Mouse (Mus musculus) limb, embryonic 12.5 days (tissue): ENCODE data around the gene Hnrnpm. TPM values are rescaled to one million over a fixed set of nuclear protein-coding genes. Genes with fewer than 3 reads are reported as not detected.
"Not testable (repeated sequence)": the region's sequence is repeated elsewhere in the genome, so short reads cannot be mapped to it uniquely, and the experiment has no call there.

Source experiments
- ATAC-seq: fragments of 200-750 bp; cut with Nextera tagmentation; 2 replicates; pipeline ENCODE4 v1.8.0; 2017; ENCODE audit warnings: low read depth, moderate TSS enrichment; ENCODE audit not compliant: insufficient number of reproducible peaks, insufficient read depth, low FRiP score, low TSS enrichment
- H3K27ac ChIP-seq: fragments of 300-500 bp; sonication (generic); 2 replicates; pipeline ENCODE4 v1.5.1; 2016; ENCODE audit warnings: mild to moderate bottlenecking, moderate library complexity
- H3K27me3 ChIP-seq: fragments of 300-500 bp; sonication (generic); 2 replicates; pipeline ENCODE4 v1.6.1; 2016; ENCODE audit warnings: mild to moderate bottlenecking, moderate library complexity
- H3K36me3 ChIP-seq: fragments of 300-500 bp; sonication (generic); 2 replicates; pipeline ENCODE4 v1.6.1; 2016; ENCODE audit warnings: mild to moderate bottlenecking, moderate library complexity
- H3K4me1 ChIP-seq: fragments of 300-500 bp; sonication (generic); replicated peaks from 2 replicates; pipeline ENCODE4 v1.6.1; 2016
- H3K4me2 ChIP-seq: fragments of 300-500 bp; sonication (generic); 2 replicates; pipeline ENCODE4 v1.6.1; 2016; ENCODE audit warnings: mild to moderate bottlenecking, moderate library complexity
- H3K4me3 ChIP-seq: fragments of 300-500 bp; sonication (generic); replicated peaks from 2 replicates; pipeline ENCODE4 v1.5.1; 2016; ENCODE audit warnings: mild to moderate bottlenecking
- H3K9ac ChIP-seq: fragments of 300-500 bp; sonication (generic); replicated peaks from 2 replicates; pipeline ENCODE4 v1.6.1; 2016; ENCODE audit warnings: mild to moderate bottlenecking, moderate library complexity
- H3K9me3 ChIP-seq: fragments of 300-500 bp; sonication (generic); 2 replicates; pipeline ENCODE4 v1.6.1; 2016; ENCODE audit warnings: mild to moderate bottlenecking, moderate library complexity
- WGBS: fragments of 180-500 bp; shearing (Covaris S2); methylation state at CpG from one replicate; pipeline ENCODE4 v1.1.7; 2016; 5-methylcytosine and 5-hydroxymethylcytosine counted together
- polyA plus RNA-seq: library from polyadenylated mRNA; unstranded; fragments of >200 nt; fragmentation: Nextera tagmentation; extraction: Ambion mirVana; gene quantifications from 2 replicates; pipeline ENCODE4 v1.2.1, GENCODE M21; 2016

The Hnrnpm gene
- polyA plus RNA-seq, 1 experiment from 2014 or later: 477 TPM

- no peak overlapping the region for H3K27ac ChIP-seq
- H3K27me3 ChIP-seq: no peaks in the 10 kb centered on the region
- H3K4me1 ChIP-seq: peaks cover 17% of the 10 kb centered on the region
- H3K9ac ChIP-seq: no peak overlapping the region; the same call in 1 of the 2 replicates
- WGBS: 84% methylated on average over 13 of the region's 13 CpGs
- H3K4me3 ChIP-seq: peak overlapping the region; percentile 53; the same call in 1 of the 2 replicates
- H3K4me2 ChIP-seq: peak overlapping the region; percentile 71
- ATAC-seq: no peak
- peaks cover 41% of the 10 kb centered on the region for H3K36me3 ChIP-seq
- H3K9me3 ChIP-seq: no peaks in the 10 kb centered on the region
Observed at GRCm38 (mm10) chr17:33630171-33630895, 56.3 kb downstream of the Hnrnpm start.

GRCm38 (mm10) chr17:33629487-33630125 lies 57.1 kb downstream of the Hnrnpm start:
- 0 out of 2 replicates have a peak, but pooled peaks have one; percentile 29 for ATAC-seq
- Histone ChIP-seq H3K27ac (peak overlapping the region; percentile 96), H3K4me1 (peaks cover 17% of the 10 kb centered on the region), H3K9me3 (no peaks in the 10 kb centered on the region), H3K9ac (peak overlapping the region; percentile 68), H3K36me3 (peaks cover 41% of the 10 kb centered on the region), H3K27me3 (no peaks in the 10 kb centered on the region), H3K4me2 (peak overlapping the region; percentile 71), H3K4me3 (peak overlapping the region; percentile 53)
- 71% methylated on average over 12 of the region's 12 CpGs for WGBS

- Histone ChIP-seq H3K27ac (peak within 1 kb of the TSS; percentile 96), H3K27me3 (no peaks in the 10 kb centered on the region), H3K9ac (peak within 1 kb of the TSS; percentile 68), H3K9me3 (no peaks in the 10 kb centered on the region), H3K4me3 (peak within 1 kb of the TSS; percentile 53), H3K4me2 (peak within 1 kb of the TSS; percentile 71), H3K36me3 (peaks cover 37% of the 10 kb centered on the region), H3K4me1 (peaks cover 17% of the 10 kb centered on the region)
- 4% methylated on average over 35 of the region's 35 CpGs for WGBS
- ATAC-seq: peak; percentile 93
Observed at GRCm38 (mm10) chr17:33628621-33629486, 57.8 kb downstream of the Hnrnpm start, which contains the start of gene Zfp414. Gene Zfp414 (plus strand): TSS chr17:33629090.

DNA sequence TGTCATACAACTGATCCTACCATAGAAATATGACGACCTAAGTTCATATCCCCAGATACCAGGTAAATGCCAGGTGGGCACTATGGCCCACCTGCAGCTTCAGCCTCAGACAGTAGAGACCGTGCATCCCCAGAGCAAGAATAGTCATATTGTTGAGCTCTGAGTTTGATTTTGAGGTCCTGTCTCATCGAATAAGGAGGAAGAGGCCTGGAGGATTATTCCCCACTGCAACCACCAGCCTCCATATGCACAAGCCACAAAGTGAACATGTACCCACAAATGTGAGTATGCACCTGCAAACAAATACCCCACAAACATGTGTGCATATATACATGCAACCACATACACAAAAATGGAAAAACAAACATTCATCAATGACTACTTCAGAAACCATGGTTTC lies 59.4 kb downstream of the Hnrnpm start:
- Histone ChIP-seq H3K4me3 (no peak overlapping the region), H3K27ac (no peak overlapping the region), H3K9me3 (no peaks in the 10 kb centered on the region), H3K4me2 (no peak overlapping the region), H3K36me3 (peaks cover 25% of the 10 kb centered on the region), H3K27me3 (no peaks in the 10 kb centered on the region), H3K9ac (no peak overlapping the region), H3K4me1 (peaks cover 17% of the 10 kb centered on the region)
- no peak for ATAC-seq
- 90% methylated on average over 3 of the region's 3 CpGs for WGBS

- not testable (repeated sequence) for H3K27ac ChIP-seq, H3K4me3 ChIP-seq, H3K9ac ChIP-seq, H3K4me1 ChIP-seq, H3K36me3 ChIP-seq, H3K9me3 ChIP-seq, H3K27me3 ChIP-seq, ATAC-seq, H3K4me2 ChIP-seq
- WGBS: 87% methylated on average over 5 of the region's 5 CpGs
Observed at GRCm38 (mm10) chr17:33613726-33614125, 72.9 kb downstream of the Hnrnpm start.

GRCm38 (mm10) chr17:33610548-33610947 lies 76.1 kb downstream of the Hnrnpm start:
- ATAC-seq: no peak
- no peak overlapping the region for H3K4me3 ChIP-seq
- no peak overlapping the region for H3K27ac ChIP-seq
- H3K4me2 ChIP-seq: no peak overlapping the region
- no peaks in the 10 kb centered on the region for H3K4me1 ChIP-seq
- H3K9me3 ChIP-seq: no peaks in the 10 kb centered on the region
- no peaks in the 10 kb centered on the region for H3K36me3 ChIP-seq
- no peak overlapping the region for H3K9ac ChIP-seq
- WGBS: 79% methylated on average over 7 of the region's 7 CpGs
- H3K27me3 ChIP-seq: no peaks in the 10 kb centered on the region

GRCm38 (mm10) chr17:33607273-33607672 lies 79.4 kb downstream of the Hnrnpm start:
- Histone ChIP-seq H3K9ac (no peak overlapping the region), H3K4me1 (no peaks in the 10 kb centered on the region), H3K27ac (no peak overlapping the region), H3K36me3 (no peaks in the 10 kb centered on the region), H3K9me3 (no peaks in the 10 kb centered on the region), H3K4me3 (no peak overlapping the region), H3K4me2 (no peak overlapping the region), H3K27me3 (no peaks in the 10 kb centered on the region)
- no peak for ATAC-seq
- WGBS: 79% methylated on average over 2 of the region's 2 CpGs

- Histone ChIP-seq H3K4me1 (no peaks in the 10 kb centered on the region), H3K27ac (no peak overlapping the region), H3K9me3 (peaks cover 10% of the 10 kb centered on the region), H3K4me2 (no peak overlapping the region), H3K27me3 (no peaks in the 10 kb centered on the region), H3K9ac (no peak overlapping the region), H3K4me3 (no peak overlapping the region), H3K36me3 (no peaks in the 10 kb centered on the region)
- 86% methylated on average over 12 of the region's 12 CpGs for WGBS
- no peak for ATAC-seq
Observed at GRCm38 (mm10) chr17:33601947-33602346, 84.7 kb downstream of the Hnrnpm start.

GRCm38 (mm10) chr17:33600831-33601230 lies 85.8 kb downstream of the Hnrnpm start:
- Histone ChIP-seq H3K9me3 (peaks cover 10% of the 10 kb centered on the region), H3K36me3 (no peaks in the 10 kb centered on the region), H3K4me1 (no peaks in the 10 kb centered on the region), H3K27ac (no peak overlapping the region), H3K27me3 (no peaks in the 10 kb centered on the region), H3K4me3 (no peak overlapping the region), H3K4me2 (no peak overlapping the region), H3K9ac (no peak overlapping the region)
- ATAC-seq: no peak
- WGBS: 80% methylated on average over 3 of the region's 3 CpGs

DNA sequence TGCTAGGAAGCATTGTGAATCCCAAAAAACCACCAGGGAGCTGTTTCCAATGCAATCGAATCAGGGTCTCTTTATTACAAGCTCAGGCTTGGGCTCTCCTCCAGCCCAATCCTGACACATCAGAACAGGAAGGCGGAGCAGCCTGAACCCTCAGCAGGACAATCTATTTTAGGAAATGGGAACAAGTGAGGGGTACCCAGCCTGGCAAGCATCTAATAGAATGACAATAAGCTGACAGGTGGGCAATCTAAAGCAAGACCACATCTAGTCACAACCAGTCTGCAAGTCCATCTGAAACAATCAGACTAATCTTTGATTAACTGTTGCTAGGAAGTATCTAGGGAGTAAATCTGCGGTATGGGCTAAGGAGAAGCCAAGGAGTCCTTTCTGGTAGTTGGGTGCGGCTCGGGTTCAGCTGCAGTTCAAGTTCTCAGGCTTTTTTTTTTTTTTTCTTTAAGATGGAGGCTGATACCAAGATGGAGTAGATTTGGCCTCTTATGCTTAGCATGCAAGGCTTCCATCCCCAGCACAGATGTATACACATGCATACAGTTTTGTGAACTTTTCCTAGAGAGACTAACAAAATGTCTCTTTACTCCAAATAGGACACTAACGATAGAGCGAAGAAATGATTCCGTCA lies 86.7 kb downstream of the Hnrnpm start:
- no peak overlapping the region for H3K9ac ChIP-seq
- no peaks in the 10 kb centered on the region for H3K36me3 ChIP-seq
- H3K4me3 ChIP-seq: no peak overlapping the region
- H3K4me1 ChIP-seq: no peaks in the 10 kb centered on the region
- peaks cover 10% of the 10 kb centered on the region for H3K9me3 ChIP-seq
- WGBS: 88% methylated on average over 8 of the region's 8 CpGs
- H3K4me2 ChIP-seq: no peak overlapping the region
- no peak overlapping the region for H3K27ac ChIP-seq
- H3K27me3 ChIP-seq: no peaks in the 10 kb centered on the region
- no peak for ATAC-seq

DNA sequence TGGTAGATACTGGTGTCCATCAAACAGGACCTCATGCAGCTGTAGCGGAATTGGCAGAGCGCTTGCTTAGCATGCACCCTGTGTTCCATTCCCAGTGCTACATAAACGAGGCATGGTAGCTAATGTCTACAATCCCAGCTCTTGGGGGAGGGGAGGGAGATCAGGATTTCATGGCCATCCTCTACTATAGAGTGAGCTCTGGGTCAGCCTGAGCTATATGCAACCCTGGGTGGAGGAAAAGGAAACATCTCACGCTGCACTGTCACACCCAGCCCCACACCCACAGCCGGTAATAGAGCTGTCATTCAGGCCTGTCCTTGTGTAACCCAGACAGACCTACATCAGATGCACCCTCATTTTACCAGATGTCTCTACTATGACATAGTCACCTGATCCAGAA lies 88.2 kb downstream of the Hnrnpm start:
- no peaks in the 10 kb centered on the region for H3K36me3 ChIP-seq
- 92% methylated on average over 5 of the region's 5 CpGs for WGBS
- no peaks in the 10 kb centered on the region for H3K4me1 ChIP-seq
- no peak overlapping the region for H3K4me3 ChIP-seq
- H3K9ac ChIP-seq: no peak overlapping the region
- peaks cover 10% of the 10 kb centered on the region for H3K9me3 ChIP-seq
- H3K27ac ChIP-seq: no peak overlapping the region
- no peak overlapping the region for H3K4me2 ChIP-seq
- ATAC-seq: no peak
- H3K27me3 ChIP-seq: no peaks in the 10 kb centered on the region
